9 mouse cellular contexts compared by ENCODE assay signal in the genomic region with DNA sequence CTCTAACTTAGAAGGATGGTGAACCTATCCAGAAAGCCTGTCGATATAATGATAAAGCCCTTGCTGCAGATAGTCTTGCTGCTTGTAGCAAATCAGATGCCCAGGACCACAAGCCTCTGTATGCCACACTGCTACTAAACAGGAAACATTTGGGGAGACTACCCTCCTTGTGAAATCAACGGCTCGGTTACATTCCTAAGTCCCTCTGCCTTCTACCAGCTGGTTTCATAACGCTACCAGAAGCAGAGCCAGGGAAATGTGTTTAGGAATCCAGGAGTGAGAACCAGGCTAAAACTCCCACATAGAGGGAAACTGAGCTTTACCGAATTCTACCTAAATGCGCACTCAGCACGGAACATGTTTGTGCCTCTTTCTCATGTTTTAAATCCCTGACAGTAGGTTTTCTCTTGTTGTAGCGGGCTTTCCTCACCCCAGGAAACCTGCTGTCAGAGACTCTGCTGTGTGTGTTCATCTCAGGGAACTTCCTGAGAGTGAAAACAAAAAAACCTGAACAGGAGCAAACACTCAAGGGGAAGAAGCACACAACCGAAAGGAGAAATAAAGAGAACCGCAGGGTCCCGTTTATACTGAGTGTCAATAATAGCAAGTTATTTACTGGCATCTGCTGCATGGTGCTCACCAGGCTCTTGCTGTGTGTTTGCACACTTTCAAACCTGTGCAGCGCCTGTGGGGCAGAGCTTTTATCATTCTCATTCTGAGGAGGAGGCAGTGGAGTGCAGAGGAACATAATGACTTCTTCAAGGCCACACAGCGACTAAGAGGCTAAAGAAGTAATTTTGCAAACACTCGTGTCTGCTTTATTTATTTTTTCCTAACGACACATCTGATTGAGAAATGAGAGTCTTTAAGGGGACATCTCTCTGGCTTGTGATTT. TPM values are rescaled to one million over a fixed set of nuclear protein-coding genes. Genes with fewer than 3 reads are reported as not detected.
DNase-seq lines count a peak whose midpoint lies in the region; ATAC-seq lines count a peak whose summit lies in the region.
"Had no signal": no experiment of that assay in that cellular context is flagged by ENCODE, and none has a peak within 500 bp of the region (broad histone marks: within the 10 kb centered on the region; RNA-seq: fewer than 3 reads in every experiment).

No protein-coding gene starts in this region.

- H3K9ac ChIP-seq in embryonic facial prominence, embryonic 14.5 days (ENCODE audit: low read depth, low read length), result no peak overlapping the region

- peak; percentile 14 for DNase-seq in embryo, embryonic 11 days
- no peak for DNase-seq in embryo, embryonic 9.5 days (ENCODE audit: extremely low spot score)
- peak; percentile 22 to 46 for DNase-seq in left cerebral cortex, postnatal 25 days (ENCODE audit: low spot score in 2 of 2)
- no peak for DNase-seq in left cerebral cortex, postnatal 10 days (ENCODE audit: extremely low spot score in 1 of 2, low spot score in 2 of 2)
- DNase-seq in embryonic facial prominence, embryonic 14.5 days (ENCODE audit: low spot score), result peak; percentile 12
- peak; percentile 21 for DNase-seq in lung, postnatal 36 days
- DNase-seq in c-Kit-positive CD71-positive TER-119-positive erythroid progenitor cells, embryonic 14.5 days (ENCODE audit: low spot score), result no peak
- DNase-seq in gastrocnemius, postnatal 4 days (ENCODE audit: low spot score in 2 of 2), result no peak

- no peak for ATAC-seq in embryonic facial prominence, embryonic 14.5 days (ENCODE audit: low read depth)

- no peak overlapping the region for H3K27ac ChIP-seq in embryonic facial prominence, embryonic 14.5 days (replicated peaks; ENCODE audit: low read depth, low read length)

- no peaks in the 10 kb centered on the region for H3K9me3 ChIP-seq in embryonic facial prominence, embryonic 14.5 days (ENCODE audit: control insufficient read depth, low read length)
- H3K9me3 ChIP-seq: megakaryocyte, embryonic 14.5 days had no signal

- no peak overlapping the region for H3K4me3 ChIP-seq in embryonic facial prominence, embryonic 14.5 days (ENCODE audit: low read depth, low read length)
- H3K4me3 ChIP-seq: megakaryocyte, embryonic 14.5 days had no signal

- no peak overlapping the region; the same call in 1 of the 2 replicates for H3K4me2 ChIP-seq in embryonic facial prominence, embryonic 14.5 days (ENCODE audit: low read depth, low read length)

- no peaks in the 10 kb centered on the region for H3K4me1 ChIP-seq in embryonic facial prominence, embryonic 14.5 days (ENCODE audit: control insufficient read depth, insufficient read depth, low read length)

- H3K27me3 ChIP-seq in embryonic facial prominence, embryonic 14.5 days (replicated peaks; ENCODE audit: control insufficient read depth, insufficient read depth, low read length), result peaks cover under 1% of the 10 kb centered on the region; the same call in 1 of the 2 replicates
- H3K27me3 ChIP-seq: megakaryocyte, embryonic 14.5 days had no signal

- H3K36me3 ChIP-seq in embryonic facial prominence, embryonic 14.5 days (ENCODE audit: control insufficient read depth, insufficient read depth, low read length), result no peaks in the 10 kb centered on the region

- intact Hi-C loops in left cerebral cortex, postnatal 25 days (cut with DNase I), result no loop called here
- intact Hi-C loops in left cerebral cortex, postnatal 10 days (cut with DNase I), result no loop called here

- 43% methylated on average over 15 of the region's 15 CpGs for WGBS in embryonic facial prominence, embryonic 14.5 days

RNA-seq across cellular contexts. Expression of a gene that starts 30.8 kb away (rescaled TPM):
- total RNA-seq in left cerebral cortex, postnatal 25 days (2021), result 10 to 100 TPM; 12.2 to 13.2 TPM
- total RNA-seq in left cerebral cortex, postnatal 10 days (2021), result 10 to 100 TPM in 1 of 2 experiments, 1 to 10 TPM in 1; 9.0 to 12.6 TPM
- polyA plus RNA-seq in embryonic facial prominence, embryonic 14.5 days (2014; fragmentation: Nextera tagmentation; extraction: Ambion mirVana), result 8.2 and 11.0 TPM in 2 replicates
- 1 to 10 TPM; 2.7 to 2.9 TPM for total RNA-seq in gastrocnemius, postnatal 4 days (2021)

RNA-seq across cellular contexts. Expression of a gene that starts 57.3 kb away (rescaled TPM):
- total RNA-seq in left cerebral cortex, postnatal 25 days (2021), result 10 to 100 TPM; 21.6 to 22.5 TPM
- 10 to 100 TPM; 21.1 to 21.7 TPM for total RNA-seq in left cerebral cortex, postnatal 10 days (2021)
- 7.4 and 9.8 TPM in 2 replicates for polyA plus RNA-seq in embryonic facial prominence, embryonic 14.5 days (2014; fragmentation: Nextera tagmentation; extraction: Ambion mirVana)
- total RNA-seq in gastrocnemius, postnatal 4 days (2021), result 1 to 10 TPM; 5.6 to 5.8 TPM

Comparison
In these comparisons a context has a peak if more than half of its experiments do, and no peak if none do; other contexts are left out.
1. DNase-seq: peak in embryo, embryonic 11 days (single experiment), left cerebral cortex, postnatal 25 days (2 of 2), embryonic facial prominence, embryonic 14.5 days (single experiment) and lung, postnatal 36 days (single experiment); none in embryo, embryonic 9.5 days (single experiment), left cerebral cortex, postnatal 10 days (0 of 2), c-Kit-positive CD71-positive TER-119-positive erythroid progenitor cells, embryonic 14.5 days (single experiment) and gastrocnemius, postnatal 4 days (0 of 2).